Mouse (Mus musculus) right cerebral cortex, adult 2 months (tissue): Measurements from ENCODE around the gene Lhfpl3.
A peak's percentile ranks its signal among the peaks of the same experiment; 100 is the strongest.

ENCODE experiments used
- DNase-seq, 2 experiments: peaks; one replicate each; pipeline ENCODE4 v3.0.0; 2021 to 2022; ENCODE audit warnings: low spot score in 2 of 2

Lhfpl3 gene

DNA sequence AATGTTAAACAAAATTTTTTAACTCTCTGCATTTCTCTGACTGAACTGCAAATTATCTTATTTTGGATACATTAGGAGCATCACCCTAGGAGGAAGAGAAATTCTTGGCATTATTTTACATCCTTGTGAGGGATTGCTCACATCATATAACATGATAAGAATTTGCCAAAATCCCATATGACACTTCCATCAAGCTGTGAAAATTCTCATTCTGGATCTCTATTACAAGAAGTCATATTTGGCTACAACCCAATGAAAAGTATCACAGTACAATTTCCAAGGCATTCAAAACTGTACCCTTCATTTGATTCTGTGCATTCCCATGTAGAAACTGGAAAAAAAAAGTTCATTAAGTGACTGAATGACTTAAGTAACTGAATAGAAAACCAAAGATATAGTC lies 180.3 kb downstream of the Lhfpl3 start:
- DNase-seq = no peak

DNA sequence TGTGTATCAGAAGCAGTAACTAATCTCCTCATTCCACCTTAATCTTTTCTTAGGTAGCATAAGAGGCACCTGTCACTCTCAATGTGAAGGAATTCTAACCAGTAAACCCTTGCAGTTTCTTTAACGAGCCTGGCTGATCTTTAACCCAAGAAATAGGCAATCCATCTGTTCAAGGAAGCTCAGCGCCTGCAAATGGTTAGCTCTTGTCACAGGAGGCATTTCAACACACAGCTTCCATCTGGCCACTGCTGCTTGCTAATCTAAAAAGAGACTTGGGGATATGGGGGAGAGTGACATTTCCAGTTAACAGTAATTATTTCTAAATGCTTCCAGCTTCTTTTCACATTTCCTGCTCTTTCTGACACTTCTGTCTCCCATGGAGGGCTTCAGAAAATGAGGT lies 182.9 kb downstream of the Lhfpl3 start:
- DNase-seq = peak in 1 of 2 experiments; percentile 7

DNA sequence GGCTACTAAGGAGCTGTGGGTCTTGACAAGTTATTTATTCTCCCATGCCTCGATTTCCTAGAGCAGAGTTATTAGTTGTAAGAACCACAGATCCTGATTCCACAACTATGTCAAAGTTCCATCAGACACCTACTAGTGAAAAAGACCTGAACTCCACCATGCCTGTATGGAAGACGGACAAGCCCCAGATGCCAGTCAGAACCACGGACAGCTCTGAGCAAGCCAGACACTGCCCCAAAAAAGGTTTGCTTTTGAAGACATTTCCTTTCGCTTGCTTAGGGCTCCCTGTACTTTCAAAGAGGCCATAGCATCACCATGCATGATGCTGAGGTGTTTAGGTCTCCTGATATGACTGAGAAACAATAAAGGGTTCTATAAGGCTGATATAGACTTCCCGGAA lies 197.4 kb downstream of the Lhfpl3 start:
- no peak for DNase-seq

DNA sequence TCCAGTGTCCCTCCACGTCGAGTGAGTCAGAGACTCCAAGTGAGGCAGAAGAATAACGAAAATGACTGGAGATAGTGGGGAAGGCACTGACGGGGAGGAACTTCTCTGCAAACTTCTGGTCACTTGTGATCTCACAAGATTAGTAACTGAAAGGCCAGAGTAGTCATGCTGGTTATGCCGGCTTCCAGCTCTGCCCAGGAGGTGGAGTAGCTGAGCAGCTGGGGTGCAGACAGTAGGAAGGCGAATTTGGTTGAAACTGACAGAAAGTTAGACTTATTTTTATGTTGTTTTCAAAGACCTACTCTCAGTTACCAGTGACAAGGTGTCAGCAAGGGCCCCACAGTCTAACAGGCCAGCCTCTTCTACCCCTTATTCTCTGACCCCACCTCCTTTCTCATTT lies 217.4 kb downstream of the Lhfpl3 start:
- DNase-seq = no peak

DNA sequence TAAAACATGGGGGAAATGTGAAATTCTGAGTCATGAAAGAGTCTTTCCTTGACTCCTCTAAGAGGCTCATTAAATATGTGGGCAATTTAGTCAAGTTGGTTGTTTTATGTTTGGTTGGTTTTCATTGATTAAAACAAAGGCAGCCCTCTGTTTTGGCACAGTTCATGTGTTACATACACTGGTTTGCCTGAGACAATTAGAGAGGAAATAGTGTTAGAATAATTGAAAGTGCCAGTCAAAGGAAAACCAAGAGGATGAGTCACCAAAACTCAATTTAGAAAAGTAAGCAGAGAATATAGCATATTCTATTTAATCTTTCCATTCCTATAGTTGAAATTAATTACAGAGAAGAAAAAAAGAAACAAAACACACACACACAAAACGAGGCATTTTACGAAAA lies 240.9 kb downstream of the Lhfpl3 start:
- no peak for DNase-seq

DNA sequence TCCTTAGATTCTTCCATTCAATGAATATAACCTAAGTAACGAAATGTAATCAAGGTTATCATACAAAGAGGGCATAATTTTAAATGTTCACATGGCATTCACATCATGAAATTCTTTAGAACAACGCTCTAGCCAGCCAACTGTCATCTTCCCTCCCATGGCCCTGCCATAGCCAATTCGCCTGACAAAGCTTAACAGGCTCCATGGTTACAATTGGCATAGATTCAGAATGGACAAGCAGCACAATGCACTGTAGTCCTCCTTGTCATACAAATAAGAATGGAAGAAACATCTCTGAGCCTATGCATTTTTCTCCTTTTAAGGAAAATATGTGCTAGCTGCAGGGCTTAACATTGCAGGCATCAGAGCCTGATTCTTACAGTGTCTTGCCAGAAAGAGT lies 254.0 kb downstream of the Lhfpl3 start:
- DNase-seq = no peak

DNA sequence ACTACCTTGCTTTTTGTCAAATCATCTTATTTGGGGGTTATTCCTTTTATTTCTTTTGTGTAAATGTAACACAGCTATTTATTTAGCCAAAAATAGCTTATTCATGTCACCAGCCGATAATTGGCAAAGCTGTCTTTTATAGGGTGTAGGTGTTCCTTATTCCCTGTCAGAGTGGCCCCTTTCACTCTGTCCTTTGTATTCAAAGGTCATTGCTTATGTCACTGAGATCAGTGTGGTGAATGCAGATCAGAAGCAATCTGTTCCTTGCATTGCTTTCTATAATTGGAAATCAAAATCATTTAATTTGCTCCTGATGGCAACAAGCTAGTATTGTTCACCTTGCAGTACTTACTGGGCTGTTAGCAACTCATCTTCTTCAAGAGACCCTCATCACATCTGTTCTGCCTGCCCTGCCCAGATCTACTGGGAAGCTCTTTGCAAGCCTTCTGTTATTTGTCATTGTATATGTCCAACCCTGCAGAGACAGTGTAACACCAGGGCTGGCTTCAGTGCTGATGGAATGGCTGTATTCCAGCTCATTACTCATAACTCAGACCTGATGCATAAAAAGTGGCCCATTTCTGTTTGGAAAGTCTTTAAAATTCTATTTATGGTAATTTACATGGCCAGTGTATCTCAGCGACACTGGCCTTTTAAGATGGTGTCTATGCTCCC lies 257.4 kb downstream of the Lhfpl3 start:
- DNase-seq = peak; percentile 7 to 13

DNA sequence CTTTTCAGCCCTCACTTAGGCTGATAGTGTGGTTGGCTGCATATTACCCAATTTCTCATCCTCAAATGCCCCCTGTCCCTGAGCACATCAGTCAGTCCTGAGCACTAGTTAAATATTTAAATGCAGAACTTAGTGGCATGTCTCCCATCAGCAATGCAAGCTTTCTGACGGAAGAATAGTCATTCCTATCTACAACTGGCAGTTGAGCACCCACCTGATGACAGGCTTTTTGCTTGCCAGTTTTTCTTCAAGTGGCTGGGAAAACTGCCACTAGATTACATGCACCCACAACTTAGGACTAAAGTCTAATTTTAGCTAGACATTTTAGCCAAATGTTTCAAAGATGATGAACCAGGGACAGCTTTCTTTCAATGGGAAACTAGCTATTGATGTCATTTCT lies 260.3 kb downstream of the Lhfpl3 start:
- no peak for DNase-seq

DNA sequence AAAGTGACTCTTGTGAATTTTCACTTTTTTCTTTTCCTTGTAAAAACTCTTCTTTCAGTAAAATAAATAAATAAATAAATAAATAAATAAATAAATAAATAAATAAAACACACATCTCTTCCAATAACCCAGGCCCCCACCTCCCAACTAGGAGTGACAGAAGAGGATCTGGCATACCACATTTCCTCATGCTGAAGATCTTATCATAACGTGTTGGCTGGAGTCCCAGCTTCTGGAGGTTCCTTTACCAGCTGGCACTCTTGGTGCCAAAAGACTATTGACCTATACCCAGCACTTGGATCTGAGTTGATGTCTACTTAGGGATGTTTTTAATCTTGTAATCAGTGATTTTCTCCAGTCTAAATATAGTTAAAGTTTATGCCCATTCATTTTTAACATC lies 264.6 kb downstream of the Lhfpl3 start:
- DNase-seq = no peak

DNA sequence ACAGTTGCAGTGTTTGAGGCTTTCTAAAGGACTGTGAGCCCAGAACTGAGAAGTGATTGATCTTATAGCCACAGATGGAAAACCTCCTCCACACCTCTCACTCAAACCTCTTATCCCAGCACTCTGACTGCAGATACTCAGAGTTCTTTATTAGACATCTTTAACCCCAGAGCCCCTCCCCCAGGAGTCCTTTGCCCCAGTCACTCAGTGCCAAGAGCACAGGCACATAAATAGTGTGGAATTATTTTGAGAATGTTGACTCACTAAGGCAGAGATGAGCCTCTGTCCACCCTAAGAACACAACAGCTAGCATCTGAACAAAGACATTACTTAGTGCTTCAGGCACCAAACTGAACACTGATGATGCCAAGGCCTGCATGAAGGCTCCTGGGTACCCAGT lies 268.1 kb downstream of the Lhfpl3 start:
- DNase-seq = no peak

DNA sequence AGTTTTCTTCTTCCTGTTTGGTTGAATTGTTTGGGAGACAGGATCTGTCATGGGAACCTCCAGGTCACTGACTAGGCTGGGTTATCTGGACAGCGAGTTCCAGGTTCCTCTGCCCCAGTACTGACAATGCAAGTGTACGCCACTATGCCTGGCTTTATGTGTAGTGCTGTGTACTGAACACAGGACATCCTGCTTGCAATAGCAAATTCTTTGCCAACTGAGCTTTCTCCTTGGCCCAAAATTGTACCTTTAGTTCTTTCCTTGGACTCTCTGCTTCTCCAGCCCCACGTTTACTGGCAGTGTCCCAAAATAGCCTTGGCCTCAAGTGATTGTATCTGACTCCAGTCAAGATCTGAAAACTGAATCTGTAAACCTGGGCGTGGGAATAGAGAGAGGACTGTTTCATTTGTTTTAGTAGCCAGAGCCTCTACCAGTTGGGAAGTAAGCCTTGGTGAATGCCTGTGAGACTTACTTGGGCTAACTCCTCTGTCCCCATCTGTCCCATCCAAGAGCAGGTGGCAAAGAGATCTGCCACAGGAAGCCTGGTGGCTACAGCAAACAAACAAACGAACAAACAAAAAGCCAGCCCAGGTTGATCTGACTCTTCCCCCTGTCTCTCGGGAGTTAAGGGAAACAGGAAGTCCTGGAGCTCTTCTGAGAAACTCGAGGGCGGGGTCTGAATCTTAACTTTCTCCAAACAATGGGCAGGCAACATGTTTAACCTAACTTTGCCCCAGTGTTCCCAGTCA lies 269.9 kb downstream of the Lhfpl3 start:
- DNase-seq = no peak

DNA sequence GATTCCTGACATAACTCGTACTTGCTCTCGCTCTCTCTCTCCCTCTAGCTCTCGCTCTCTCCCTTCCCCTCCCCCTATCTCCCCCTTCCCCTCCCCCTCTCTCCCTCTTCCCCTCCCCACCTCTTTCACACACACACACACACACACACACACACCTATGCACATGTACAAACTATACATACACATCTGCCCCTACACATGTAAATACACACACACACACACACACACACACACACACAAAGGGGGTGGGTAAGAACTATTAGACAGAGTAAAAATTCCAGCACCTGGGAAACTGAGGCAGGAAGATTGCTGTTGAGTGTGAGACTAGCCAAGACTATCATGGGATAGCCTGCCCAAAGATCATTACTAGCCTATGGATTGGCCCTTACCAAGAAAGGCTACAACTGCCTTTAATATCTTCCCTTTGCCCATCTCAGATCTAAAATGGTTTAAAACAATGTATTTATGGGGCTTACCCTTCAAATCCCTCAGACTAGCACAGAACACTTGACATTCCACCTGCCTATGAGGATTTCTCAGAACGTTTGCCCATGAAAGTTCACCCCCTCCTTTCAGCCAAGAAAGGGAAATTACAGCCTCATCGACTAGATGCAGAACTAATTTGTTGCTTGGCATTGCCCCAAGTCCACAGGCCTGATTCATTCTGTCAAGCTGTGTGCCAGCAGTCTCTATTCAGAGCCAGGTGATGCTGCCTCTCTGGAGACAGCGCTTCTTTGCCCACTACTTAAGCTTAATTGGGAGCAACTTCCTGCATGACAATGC lies 289.3 kb downstream of the Lhfpl3 start:
- peak; percentile 31 to 35 for DNase-seq

DNA sequence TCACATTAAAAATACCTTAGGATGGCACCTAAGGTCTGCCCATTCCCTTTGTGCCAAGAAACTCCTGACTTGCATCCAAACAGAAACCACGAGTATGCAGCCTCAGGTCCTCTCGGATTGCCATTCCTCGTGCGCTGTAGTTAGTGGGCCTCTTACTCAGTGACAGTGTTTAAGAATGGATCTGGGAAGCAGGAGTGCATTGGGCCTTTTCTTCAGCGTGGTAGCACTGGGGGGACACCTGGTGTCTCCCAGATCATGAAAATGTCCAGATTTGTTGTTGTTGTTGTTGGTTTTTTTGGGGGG lies 289.8 kb downstream of the Lhfpl3 start:
- no peak for DNase-seq

DNA sequence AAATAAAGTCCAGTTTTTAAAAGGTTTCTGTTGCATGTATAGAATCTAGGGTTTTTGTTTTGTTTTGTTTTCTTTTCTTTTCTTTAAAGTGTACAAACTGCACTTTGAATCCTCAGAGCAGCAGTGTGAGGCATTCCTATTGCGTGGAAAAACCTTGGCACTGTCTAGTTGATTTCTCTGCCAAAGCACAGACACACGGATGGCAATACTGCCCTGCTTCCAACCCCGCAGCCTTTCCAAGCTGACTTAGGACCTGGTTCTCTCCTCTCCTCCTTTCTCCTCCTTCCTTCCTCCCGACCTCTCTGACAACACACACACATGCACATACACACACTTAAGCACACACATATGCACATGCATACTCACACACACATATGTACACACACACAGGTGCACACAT lies 294.6 kb downstream of the Lhfpl3 start:
- no peak for DNase-seq

DNA sequence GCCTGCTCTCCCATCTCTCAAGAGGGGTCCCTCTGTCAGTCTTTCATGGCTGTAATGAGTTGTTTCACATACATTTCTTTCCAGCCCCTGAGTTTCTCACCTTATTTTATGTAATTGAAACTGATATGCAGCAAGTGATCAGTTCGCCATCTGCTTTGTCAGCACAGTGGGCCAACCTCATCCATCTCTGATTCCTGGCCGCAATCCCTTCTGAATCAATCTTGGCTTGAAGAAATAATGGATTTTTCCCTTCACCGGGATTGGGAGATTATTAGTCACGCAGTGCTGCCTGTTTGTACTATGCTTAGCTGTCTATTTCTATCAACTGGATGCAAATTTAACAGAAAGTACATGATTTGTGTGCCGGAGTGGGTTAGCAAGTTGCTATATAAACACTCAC lies 297.0 kb downstream of the Lhfpl3 start:
- no peak for DNase-seq

DNA sequence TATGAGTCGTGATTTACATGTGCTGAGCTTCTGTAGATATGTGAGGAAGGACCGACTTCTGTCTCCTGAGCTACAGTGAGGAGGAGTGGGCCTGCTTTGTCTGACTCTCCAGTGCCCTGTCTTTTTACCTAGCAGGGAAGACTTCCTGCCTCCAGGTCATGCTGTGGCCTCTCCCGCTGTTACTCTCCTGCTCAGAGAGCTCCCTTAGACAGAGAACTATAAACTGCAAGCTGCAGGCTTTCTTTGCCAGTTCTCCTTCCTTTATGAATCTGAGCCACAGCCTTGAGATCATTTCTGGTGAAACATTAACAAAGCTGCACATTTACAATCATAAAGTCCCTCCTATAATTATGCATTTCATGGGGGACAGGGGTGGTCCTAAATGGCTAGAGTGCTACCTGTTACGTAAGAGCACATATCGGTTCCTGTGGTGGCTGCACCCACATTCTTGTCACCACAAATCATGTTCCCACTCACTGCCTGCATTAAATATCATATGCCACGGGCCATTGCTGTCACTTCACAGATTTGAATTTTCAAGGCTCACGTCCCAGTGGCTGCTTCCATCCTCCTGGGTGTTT lies 303.3 kb downstream of the Lhfpl3 start:
- DNase-seq = no peak

DNA sequence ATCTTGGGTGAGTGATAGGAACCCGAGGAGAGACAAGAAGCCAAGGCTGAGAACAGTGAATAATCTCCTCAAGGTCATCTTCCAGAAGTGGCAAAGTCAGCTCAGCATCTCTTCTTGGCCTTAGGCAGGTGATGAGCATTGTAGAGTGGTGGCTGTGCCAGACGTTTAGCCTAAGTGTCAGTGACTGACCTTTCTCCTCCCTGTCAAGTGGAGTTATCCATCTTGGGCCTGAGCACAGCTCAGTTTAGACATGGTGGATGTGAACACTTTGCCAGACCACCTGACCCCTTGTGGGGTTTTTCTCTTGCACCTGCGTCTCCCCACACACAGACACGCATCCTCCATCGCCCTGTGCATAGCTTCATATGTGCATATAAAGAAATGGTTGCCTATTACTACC lies 305.6 kb downstream of the Lhfpl3 start:
- no peak for DNase-seq

DNA sequence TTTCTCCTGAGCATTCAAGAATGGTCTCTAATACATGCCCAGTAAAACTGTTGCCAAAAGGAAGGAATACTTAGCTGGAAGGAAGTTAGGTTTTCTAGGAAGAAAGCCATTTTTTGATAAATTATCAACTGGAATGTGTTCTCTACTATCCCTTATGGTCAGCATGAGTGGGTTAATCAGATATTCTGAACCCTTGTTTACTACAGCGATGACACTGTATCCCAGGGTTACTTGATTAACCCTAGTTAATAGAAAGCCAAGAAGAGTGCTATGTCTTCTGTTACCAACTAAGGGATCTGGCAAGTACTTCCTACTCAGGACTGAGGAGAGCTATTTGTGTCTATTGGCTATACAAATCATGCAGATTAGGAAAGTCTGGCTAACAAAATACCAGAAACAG lies 349.0 kb downstream of the Lhfpl3 start:
- DNase-seq = no peak

DNA sequence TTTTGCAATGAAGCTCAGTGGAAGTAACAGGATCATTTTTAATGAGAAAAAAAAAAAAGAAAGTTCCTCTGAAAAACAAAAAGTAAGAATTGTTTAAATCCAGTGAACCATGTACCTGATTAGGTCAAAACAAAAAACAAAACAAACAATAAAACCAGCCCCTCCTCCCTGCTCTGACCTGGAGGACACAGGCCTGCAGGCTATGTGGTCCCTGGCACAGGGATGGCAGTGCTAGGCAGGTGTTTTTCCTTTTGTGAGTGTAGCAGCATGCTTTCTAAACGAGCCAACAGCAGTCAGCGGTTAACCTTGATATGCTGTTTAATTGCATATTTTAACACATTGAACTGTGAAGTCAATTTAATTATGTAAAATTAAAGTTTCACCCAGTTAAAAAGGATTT lies 360.7 kb downstream of the Lhfpl3 start:
- no peak for DNase-seq

DNA sequence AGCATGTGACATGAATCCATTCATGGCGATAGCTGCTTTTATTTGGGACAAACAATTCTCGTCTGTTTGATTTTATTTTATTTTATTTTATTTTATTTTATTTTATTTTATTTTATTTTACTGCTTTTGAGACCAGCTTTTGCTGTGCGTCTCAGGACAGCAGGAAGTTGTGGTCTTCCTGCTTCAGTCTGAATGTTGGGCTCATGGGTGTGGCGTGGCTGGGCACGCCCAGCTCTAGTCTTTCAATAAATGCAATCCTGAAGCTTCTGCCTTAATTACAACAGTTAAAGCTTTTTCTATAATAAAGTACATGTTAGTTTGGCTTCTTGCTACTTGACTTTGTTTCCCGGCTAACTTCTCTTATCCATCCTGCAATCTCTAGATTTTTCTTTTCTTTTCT lies 365.4 kb downstream of the Lhfpl3 start:
- DNase-seq = no peak

DNA sequence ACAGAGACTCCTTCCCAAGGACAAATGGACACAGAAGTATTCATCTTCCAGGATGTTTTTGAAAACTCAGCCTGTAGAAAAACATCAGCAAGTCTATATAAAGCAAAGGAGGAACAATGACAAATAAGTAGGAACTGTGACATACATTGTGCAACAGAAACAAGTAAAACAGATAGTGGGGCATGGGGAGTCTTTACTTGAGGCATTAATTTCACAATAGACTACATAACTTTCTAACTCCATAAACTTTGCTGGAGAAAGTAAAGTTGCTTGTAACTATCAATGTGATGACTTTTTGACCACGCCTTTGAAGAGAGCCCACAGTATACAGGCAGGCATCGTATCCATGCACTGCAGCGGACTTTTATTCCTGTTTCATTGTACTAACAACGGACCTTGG lies 368.4 kb downstream of the Lhfpl3 start:
- no peak for DNase-seq

DNA sequence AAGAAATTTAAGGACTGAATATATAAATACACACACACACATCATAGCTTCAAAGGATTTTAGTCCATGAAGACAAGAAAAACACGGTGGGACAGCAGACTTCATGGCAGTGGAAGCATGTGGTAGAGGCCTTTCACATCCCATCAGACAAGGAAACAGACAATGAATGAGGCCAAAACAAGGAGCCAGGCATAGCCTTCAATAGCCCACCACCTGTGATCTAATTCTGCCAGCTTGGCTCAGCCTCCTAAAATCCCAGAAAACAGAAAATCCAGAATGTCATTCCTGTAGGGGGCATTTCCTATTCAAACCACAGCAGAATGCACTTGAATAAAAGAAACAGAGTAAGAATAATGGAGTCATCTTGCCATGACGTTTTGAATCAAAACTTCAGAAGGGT lies 381.0 kb downstream of the Lhfpl3 start:
- DNase-seq = no peak
